Mouse (Mus musculus): ENCODE measurements around the gene Zbtb46.

Zbtb46 gene

GRCm38 (mm10) chr2:181365655-181366075 lies 93.6 kb downstream of the Zbtb46 start:
- no peak for DNase-seq (ENCODE audit: extremely low read depth, insufficient read length, low spot score)

DNA sequence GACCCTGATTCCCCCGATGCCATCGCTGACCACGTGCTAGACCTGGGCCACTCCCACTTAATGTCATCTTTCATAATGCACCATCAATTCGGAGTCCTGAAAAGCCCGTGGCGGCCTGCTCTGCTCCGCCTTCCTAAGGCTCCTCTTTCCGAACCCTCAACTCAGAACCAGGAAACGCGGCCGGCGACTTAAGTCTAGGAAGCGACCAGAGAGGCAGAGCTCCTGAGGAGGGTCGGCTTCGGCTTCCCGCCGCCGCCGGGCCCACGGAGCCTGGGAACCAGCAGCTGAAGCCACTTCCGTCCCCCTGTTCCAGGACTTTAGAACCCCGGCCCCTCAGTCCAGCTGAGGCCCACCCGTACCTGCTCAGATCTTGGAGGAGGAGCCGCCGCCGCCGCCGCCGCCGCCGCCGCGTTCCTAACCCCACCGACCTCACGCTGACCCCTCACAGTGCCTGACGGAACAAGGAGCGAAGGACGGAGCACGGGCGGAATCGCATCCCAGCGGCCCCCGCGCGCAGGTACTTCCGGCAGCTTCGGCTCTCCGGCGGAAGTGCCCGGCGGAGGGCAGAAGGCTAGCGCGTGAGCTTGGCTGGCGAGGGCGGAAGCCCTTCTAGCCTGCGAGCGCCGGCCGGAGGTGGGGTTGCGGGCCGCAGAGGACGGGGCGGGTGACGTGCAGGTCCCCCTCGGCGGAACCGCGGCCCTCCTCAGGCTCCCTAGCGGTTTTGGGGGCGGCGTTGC lies 94.2 kb downstream of the Zbtb46 start, which contains the start of the genes Zgpat and Arfrp1:
Zgpat (plus strand) TSS at position 69 of the 737 bp plus-strand sequence.
Arfrp1 (minus strand) TSS at position 545 of the 737 bp plus-strand sequence.
- DNase-seq (ENCODE audit: extremely low read depth, insufficient read length, low spot score) = peak; percentile 92

GRCm38 (mm10) chr2:181364487-181364859 lies 94.8 kb downstream of the Zbtb46 start:
- no peak for DNase-seq (ENCODE audit: extremely low read depth, insufficient read length, low spot score)

- no peak for DNase-seq (ENCODE audit: extremely low read depth, insufficient read length, low spot score)
These were observed 95.3 kb downstream of the Zbtb46 start for GRCm38 (mm10) chr2:181363946-181364345.

GRCm38 (mm10) chr2:181356780-181357179 lies 102.4 kb downstream of the Zbtb46 start:
- DNase-seq (ENCODE audit: extremely low read depth, insufficient read length, low spot score) = no peak

DNA sequence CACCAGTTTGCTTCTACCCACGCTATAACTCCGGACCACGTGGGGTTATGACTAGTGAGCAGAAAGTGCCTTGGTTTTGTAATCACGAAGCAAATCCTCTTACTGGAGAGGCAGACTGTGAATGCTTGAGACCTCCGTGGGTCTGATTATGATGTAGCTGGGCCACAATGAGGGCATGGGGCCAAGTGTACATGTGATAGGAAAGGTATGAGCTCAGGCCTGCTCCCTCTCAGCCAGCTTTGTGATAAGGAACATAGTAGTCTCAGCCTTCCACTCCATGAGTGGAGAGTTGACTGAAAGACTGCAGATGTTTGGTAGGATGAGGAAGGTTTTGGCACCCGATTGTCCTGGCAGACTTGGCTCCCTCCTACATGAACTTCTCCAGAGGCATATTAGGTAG lies 116.5 kb downstream of the Zbtb46 start:
- no peak for DNase-seq (ENCODE audit: extremely low read depth, insufficient read length, low spot score)

DNA sequence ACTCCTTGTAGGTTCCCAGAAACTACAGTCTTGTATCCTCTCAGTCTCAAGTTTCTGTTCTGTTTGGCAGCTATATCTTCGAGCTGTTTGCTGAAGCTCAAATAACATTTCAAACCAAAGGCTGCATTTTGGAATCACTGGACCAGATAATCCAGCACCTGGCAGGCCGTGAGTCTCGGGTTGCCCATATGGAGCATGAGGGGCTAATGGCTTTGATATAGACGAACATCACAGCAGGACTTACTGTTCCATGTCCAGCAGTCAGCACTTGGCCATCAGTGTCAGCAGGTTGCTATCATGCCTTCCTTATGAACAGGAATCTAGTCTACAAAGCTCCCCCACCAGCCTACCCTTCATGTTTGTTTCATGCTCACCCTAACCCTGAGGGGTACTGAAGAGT lies 118.8 kb downstream of the Zbtb46 start:
- no peak for DNase-seq (ENCODE audit: extremely low read depth, insufficient read length, low spot score)

All from 3134 (cell line).